Comparison of ENCODE assay signal across 9 mouse cellular contexts in genomic region chr6:119386821-119387220, GRCm38 (mm10). TPM values are rescaled to one million over a fixed set of nuclear protein-coding genes. Genes with fewer than 3 reads are reported as not detected.
DNase-seq lines count a peak whose midpoint lies in the region; ATAC-seq and TF ChIP-seq lines count a peak whose summit lies in the region.
"Had no signal": no experiment of that assay in that cellular context is flagged by ENCODE, and none has a peak within 500 bp of the region (broad histone marks: within the 10 kb centered on the region; RNA-seq: fewer than 3 reads in every experiment).

No protein-coding gene starts in this region.

- H3K4me3 ChIP-seq in kidney, postnatal 0 days (replicated peaks; ENCODE audit: low read depth, low read length) = no peak overlapping the region
- no peak overlapping the region for H3K4me3 ChIP-seq in embryonic facial prominence, embryonic 12.5 days
- peak overlapping the region; percentile 83 for H3K4me3 ChIP-seq in intestine, embryonic 16.5 days (ENCODE audit: low read length)
- no peak overlapping the region for H3K4me3 ChIP-seq in neural tube, embryonic 14.5 days (ENCODE audit: low read depth, low read length)
- no peak overlapping the region for H3K4me3 ChIP-seq in left cerebral cortex, adult 2 months

- no peak overlapping the region for H3K27ac ChIP-seq in kidney, postnatal 0 days
- H3K27ac ChIP-seq in embryonic facial prominence, embryonic 12.5 days = no peak overlapping the region
- peak overlapping the region; percentile 47; the same call in 1 of the 2 replicates for H3K27ac ChIP-seq in intestine, embryonic 16.5 days (ENCODE audit: low read length)
- no peak overlapping the region for H3K27ac ChIP-seq in neural tube, embryonic 14.5 days (ENCODE audit: low read depth, low read length)
- H3K27ac ChIP-seq in left cerebral cortex, adult 2 months = no peak overlapping the region

- peaks cover 8% of the 10 kb centered on the region; the same call in 1 of the 2 replicates for H3K4me1 ChIP-seq in kidney, postnatal 0 days (replicated peaks; ENCODE audit: insufficient read depth, low read length)
- peaks cover 6% of the 10 kb centered on the region for H3K4me1 ChIP-seq in embryonic facial prominence, embryonic 12.5 days
- peaks cover 8% of the 10 kb centered on the region; the same call in 1 of the 2 replicates for H3K4me1 ChIP-seq in intestine, embryonic 16.5 days (ENCODE audit: control insufficient read depth, insufficient read depth, low read length)
- peaks cover 15% of the 10 kb centered on the region for H3K4me1 ChIP-seq in neural tube, embryonic 14.5 days (ENCODE audit: control insufficient read depth, insufficient read depth, low read length)

- TF ChIP-seq CTCF in kidney, postnatal 0 days (IDR thresholded peaks at IDR 0.05; ENCODE audit: low read depth) = no peak
- TF ChIP-seq CTCF in left cerebral cortex, adult 2 months (IDR thresholded peaks at IDR 0.05) = no peak

- DNase-seq in kidney, postnatal 0 days (ENCODE audit: low spot score) = no peak
- no peak for DNase-seq in kidney, adult 8-10 months
- no peak for DNase-seq in gastrocnemius, adult 18-20 months (ENCODE audit: low spot score)
- DNase-seq in left cerebral cortex, adult 2 months (ENCODE audit: extremely low spot score in 1 of 2, low spot score in 2 of 2) = no peak
- DNase-seq in frontal cortex, adult 2 months (ENCODE audit: extremely low spot score in 1 of 2, low spot score in 1 of 2) = no peak
- DNase-seq: layer of hippocampus, postnatal 36 days had no signal

- H3K9me3 ChIP-seq in kidney, postnatal 0 days (replicated peaks; ENCODE audit: low read length) = no peaks in the 10 kb centered on the region
- no peaks in the 10 kb centered on the region for H3K9me3 ChIP-seq in embryonic facial prominence, embryonic 12.5 days
- H3K9me3 ChIP-seq in intestine, embryonic 16.5 days (ENCODE audit: control insufficient read depth, low read length) = no peaks in the 10 kb centered on the region
- H3K9me3 ChIP-seq in neural tube, embryonic 14.5 days (ENCODE audit: control insufficient read depth, low read length) = no peaks in the 10 kb centered on the region

- WGBS in kidney, postnatal 0 days = 89% methylated on average over 1 of the region's 1 CpGs
- WGBS in embryonic facial prominence, embryonic 12.5 days = 96% methylated on average over 1 of the region's 1 CpGs
- 80% methylated on average over 1 of the region's 1 CpGs for WGBS in intestine, embryonic 16.5 days
- 94% methylated on average over 1 of the region's 1 CpGs for WGBS in neural tube, embryonic 14.5 days

- intact Hi-C loops in left cerebral cortex, adult 2 months (cut with DNase I) = no loop called here

- peak overlapping the region; percentile 27; the same call in 1 of the 2 replicates for H3K9ac ChIP-seq in kidney, postnatal 0 days (ENCODE audit: low read depth, low read length)
- H3K9ac ChIP-seq in embryonic facial prominence, embryonic 12.5 days = 0 out of 2 replicates have a peak overlapping the region, but pooled peaks have one; percentile 8
- H3K9ac ChIP-seq in intestine, embryonic 16.5 days (ENCODE audit: low read depth, low read length) = peak overlapping the region; percentile 26
- no peak overlapping the region for H3K9ac ChIP-seq in neural tube, embryonic 14.5 days (replicated peaks; ENCODE audit: low read depth, low read length)

- peak overlapping the region; percentile 84 for H3K4me2 ChIP-seq in kidney, postnatal 0 days (ENCODE audit: low read length)
- H3K4me2 ChIP-seq in embryonic facial prominence, embryonic 12.5 days (replicated peaks) = peak overlapping the region; percentile 78
- peak overlapping the region; percentile 57 for H3K4me2 ChIP-seq in intestine, embryonic 16.5 days (ENCODE audit: low read depth, low read length)
- peak overlapping the region; percentile 58; the same call in 1 of the 2 replicates for H3K4me2 ChIP-seq in neural tube, embryonic 14.5 days (ENCODE audit: low read depth, low read length)

- ATAC-seq in kidney, postnatal 0 days (replicated peaks; ENCODE audit: low FRiP score, low read depth) = no peak
- ATAC-seq in embryonic facial prominence, embryonic 12.5 days (ENCODE audit: insufficient number of reproducible peaks, insufficient read depth, low FRiP score, low TSS enrichment) = no peak
- ATAC-seq in intestine, embryonic 16.5 days = no peak
- no peak for ATAC-seq in neural tube, embryonic 14.5 days (ENCODE audit: low read depth)

- no peaks in the 10 kb centered on the region for H3K36me3 ChIP-seq in kidney, postnatal 0 days (ENCODE audit: insufficient read depth, low read length)
- H3K36me3 ChIP-seq in embryonic facial prominence, embryonic 12.5 days = no peaks in the 10 kb centered on the region
- H3K36me3 ChIP-seq in intestine, embryonic 16.5 days (ENCODE audit: control insufficient read depth, insufficient read depth, low read length) = no peaks in the 10 kb centered on the region
- H3K36me3 ChIP-seq in neural tube, embryonic 14.5 days (ENCODE audit: control insufficient read depth, insufficient read depth, low read length) = no peaks in the 10 kb centered on the region

- no peaks in the 10 kb centered on the region for H3K27me3 ChIP-seq in kidney, postnatal 0 days (ENCODE audit: insufficient read depth, low read length)
- H3K27me3 ChIP-seq in embryonic facial prominence, embryonic 12.5 days = no peaks in the 10 kb centered on the region
- no peaks in the 10 kb centered on the region for H3K27me3 ChIP-seq in intestine, embryonic 16.5 days (replicated peaks; ENCODE audit: control insufficient read depth, insufficient read depth, low read length)
- no peaks in the 10 kb centered on the region for H3K27me3 ChIP-seq in neural tube, embryonic 14.5 days (ENCODE audit: control insufficient read depth, insufficient read depth, low read length)

RNA-seq across cellular contexts. Expression of gene Adipor2, which starts 30.7 kb away (rescaled TPM):
- 43.3 and 47.3 TPM in 2 replicates for polyA plus RNA-seq in kidney, postnatal 0 days (2015; fragmentation: Nextera tagmentation; extraction: Ambion mirVana)
- 28.4 and 30.2 TPM in 2 replicates for polyA plus RNA-seq in embryonic facial prominence, embryonic 12.5 days (2016; fragmentation: Nextera tagmentation; extraction: Ambion mirVana)
- 127 and 148 TPM in 2 replicates for polyA plus RNA-seq in intestine, embryonic 16.5 days (2015; fragmentation: Nextera tagmentation; extraction: Ambion mirVana)
- polyA plus RNA-seq in neural tube, embryonic 14.5 days (2014; fragmentation: Nextera tagmentation; extraction: Ambion mirVana) = 19.4 and 36.2 TPM in 2 replicates
- total RNA-seq in gastrocnemius, adult 18-20 months (2021) = 10 to 100 TPM; 89.2 to 93.1 TPM
- total RNA-seq in left cerebral cortex, adult 2 months (2021) = 10 to 100 TPM; 39.9 to 40.9 TPM
- 32.5 and 36.8 TPM in 2 replicates for polyA plus RNA-seq in frontal cortex, adult 2 months (2012; rRNA removed)

RNA-seq across cellular contexts. Expression of gene Lrtm2, which starts 56.3 kb away (rescaled TPM):
- polyA plus RNA-seq in kidney, postnatal 0 days (2015; fragmentation: Nextera tagmentation; extraction: Ambion mirVana) = 0.23 and 0.25 TPM in 2 replicates
- 0.04 and 0.13 TPM in 2 replicates for polyA plus RNA-seq in embryonic facial prominence, embryonic 12.5 days (2016; fragmentation: Nextera tagmentation; extraction: Ambion mirVana)
- 0.32 and 0.38 TPM in 2 replicates for polyA plus RNA-seq in intestine, embryonic 16.5 days (2015; fragmentation: Nextera tagmentation; extraction: Ambion mirVana)
- 8.4 and 10.9 TPM in 2 replicates for polyA plus RNA-seq in neural tube, embryonic 14.5 days (2014; fragmentation: Nextera tagmentation; extraction: Ambion mirVana)
- 1 to 10 TPM in 1 of 2 experiments, under 1 TPM in 1; 0.33 to 2.4 TPM for total RNA-seq in gastrocnemius, adult 18-20 months (2021)
- total RNA-seq in left cerebral cortex, adult 2 months (2021) = 10 to 100 TPM; 60.5 to 63.9 TPM
- 55.9 and 56.7 TPM in 2 replicates for polyA plus RNA-seq in frontal cortex, adult 2 months (2012; rRNA removed)
